Mouse (Mus musculus): ENCODE results near the gene Gm21970. TPM values are rescaled to one million over a fixed set of nuclear protein-coding genes. Genes with fewer than 3 reads are reported as not detected.

Gm21970 gene
- polyA plus RNA-seq, 1 experiment = not detected

DNA sequence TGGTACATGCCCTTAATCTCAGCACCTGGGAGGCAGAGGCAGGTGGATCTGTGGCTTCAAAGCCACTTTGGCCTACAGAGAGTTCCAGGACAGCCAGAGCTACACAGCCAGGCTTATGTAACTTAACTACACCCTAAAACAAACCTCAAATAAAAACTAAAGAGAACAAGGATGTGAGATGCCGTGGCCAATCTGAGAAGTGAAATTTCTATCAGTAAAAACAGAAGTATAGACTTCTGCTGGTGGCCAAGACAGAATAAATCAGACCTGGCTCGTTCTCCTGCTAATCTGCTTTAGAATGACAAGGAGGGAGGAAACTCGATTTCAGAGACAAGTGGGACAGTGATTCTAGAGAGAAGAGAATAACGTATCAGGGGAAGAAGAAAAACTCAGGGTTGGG lies 64.3 kb downstream of the Gm21970 start:
- Histone ChIP-seq H3K4me3 (ENCODE audit: low read depth, low read length) (no peak overlapping the region), H3K36me3 (ENCODE audit: control insufficient read depth, insufficient read depth, low read length, poor library complexity, severe bottlenecking) (no peaks in the 10 kb centered on the region), H3K27me3 (ENCODE audit: control insufficient read depth, insufficient read depth, low read length, poor library complexity, severe bottlenecking) (no peaks in the 10 kb centered on the region), H3K27ac (ENCODE audit: insufficient read depth, low read length) (no peak overlapping the region), H3K9ac (ENCODE audit: low read depth, poor library complexity, severe bottlenecking) (no peak overlapping the region), H3K4me1 (ENCODE audit: control insufficient read depth, insufficient read depth, low read length) (no peaks in the 10 kb centered on the region), H3K9me3 (replicated peaks; ENCODE audit: control insufficient read depth, insufficient read depth, low read length, poor library complexity, severe bottlenecking) (no peaks in the 10 kb centered on the region)
- no peak for TF ChIP-seq CTCF (IDR thresholded peaks at IDR 0.05; ENCODE audit: low read depth, low read length)
- no peak for TF ChIP-seq EP300 (IDR thresholded peaks at IDR 0.05; ENCODE audit: insufficient read depth, low read depth, low read length)
- no peak for TF ChIP-seq POLR2A (IDR thresholded peaks at IDR 0.05; ENCODE audit: insufficient read depth, low read length)

DNA sequence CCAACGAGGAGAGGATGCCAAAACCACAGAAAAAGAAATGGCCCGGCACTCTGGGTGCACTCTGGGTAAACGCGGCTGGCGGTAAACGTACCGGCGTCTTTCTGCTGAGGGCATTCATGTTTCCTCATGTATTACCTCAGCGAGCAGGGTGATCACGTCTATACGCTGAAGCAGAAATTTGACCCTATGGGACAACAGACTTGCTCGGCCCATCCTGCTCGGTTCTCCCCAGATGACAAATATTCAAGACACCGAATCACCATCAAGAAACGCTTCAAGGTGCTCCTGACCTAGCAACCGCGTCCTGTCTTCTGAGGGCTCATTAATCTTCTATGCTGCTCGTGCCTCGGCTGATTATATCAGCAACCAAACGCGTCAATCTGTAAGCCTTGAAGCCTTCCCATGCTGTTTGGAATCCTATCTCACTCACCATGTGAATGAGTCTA lies 66.8 kb downstream of the Gm21970 start:
- no peak for TF ChIP-seq EP300 (IDR thresholded peaks at IDR 0.05; ENCODE audit: insufficient read depth, low read depth, low read length)
- no peak for TF ChIP-seq CTCF (IDR thresholded peaks at IDR 0.05; ENCODE audit: low read depth, low read length)
- no peak for TF ChIP-seq POLR2A (IDR thresholded peaks at IDR 0.05; ENCODE audit: insufficient read depth, low read length)
- Histone ChIP-seq H3K9me3 (replicated peaks; ENCODE audit: control insufficient read depth, insufficient read depth, low read length, poor library complexity, severe bottlenecking) (no peaks in the 10 kb centered on the region), H3K4me3 (ENCODE audit: low read depth, low read length) (no peak overlapping the region), H3K9ac (ENCODE audit: low read depth, poor library complexity, severe bottlenecking) (no peak overlapping the region), H3K4me1 (ENCODE audit: control insufficient read depth, insufficient read depth, low read length) (no peaks in the 10 kb centered on the region), H3K27ac (ENCODE audit: insufficient read depth, low read length) (no peak overlapping the region), H3K36me3 (ENCODE audit: control insufficient read depth, insufficient read depth, low read length, poor library complexity, severe bottlenecking) (no peaks in the 10 kb centered on the region), H3K27me3 (ENCODE audit: control insufficient read depth, insufficient read depth, low read length, poor library complexity, severe bottlenecking) (no peaks in the 10 kb centered on the region)

- TF ChIP-seq CTCF (IDR thresholded peaks at IDR 0.05; ENCODE audit: low read depth, low read length) (no peak), POLR2A (IDR thresholded peaks at IDR 0.05; ENCODE audit: insufficient read depth, low read length) (no peak), EP300 (IDR thresholded peaks at IDR 0.05; ENCODE audit: insufficient read depth, low read depth, low read length) (no peak)
- H3K4me1 ChIP-seq (ENCODE audit: control insufficient read depth, insufficient read depth, low read length) = no peaks in the 10 kb centered on the region
- no peaks in the 10 kb centered on the region for H3K9me3 ChIP-seq (replicated peaks; ENCODE audit: control insufficient read depth, insufficient read depth, low read length, poor library complexity, severe bottlenecking)
- H3K27me3 ChIP-seq (ENCODE audit: control insufficient read depth, insufficient read depth, low read length, poor library complexity, severe bottlenecking) = no peaks in the 10 kb centered on the region
- no peaks in the 10 kb centered on the region for H3K36me3 ChIP-seq (ENCODE audit: control insufficient read depth, insufficient read depth, low read length, poor library complexity, severe bottlenecking)
- H3K27ac ChIP-seq (ENCODE audit: insufficient read depth, low read length) = no peak overlapping the region
- H3K9ac ChIP-seq (ENCODE audit: low read depth, poor library complexity, severe bottlenecking) = no peak overlapping the region
- no peak overlapping the region for H3K4me3 ChIP-seq (ENCODE audit: low read depth, low read length)
Observed at GRCm38 (mm10) chr16:91458976-91459375, 67.5 kb downstream of the Gm21970 start.

- no peak overlapping the region for H3K9ac ChIP-seq (ENCODE audit: low read depth, poor library complexity, severe bottlenecking)
- no peak overlapping the region for H3K4me3 ChIP-seq (ENCODE audit: low read depth, low read length)
- H3K9me3 ChIP-seq (replicated peaks; ENCODE audit: control insufficient read depth, insufficient read depth, low read length, poor library complexity, severe bottlenecking) = no peaks in the 10 kb centered on the region
- H3K27ac ChIP-seq (ENCODE audit: insufficient read depth, low read length) = no peak overlapping the region
- TF ChIP-seq POLR2A (IDR thresholded peaks at IDR 0.05; ENCODE audit: insufficient read depth, low read length) (no peak), EP300 (IDR thresholded peaks at IDR 0.05; ENCODE audit: insufficient read depth, low read depth, low read length) (no peak)
- H3K36me3 ChIP-seq (ENCODE audit: control insufficient read depth, insufficient read depth, low read length, poor library complexity, severe bottlenecking) = no peaks in the 10 kb centered on the region
- no peaks in the 10 kb centered on the region for H3K27me3 ChIP-seq (ENCODE audit: control insufficient read depth, insufficient read depth, low read length, poor library complexity, severe bottlenecking)
- H3K4me1 ChIP-seq (ENCODE audit: control insufficient read depth, insufficient read depth, low read length) = no peaks in the 10 kb centered on the region
Observed at GRCm38 (mm10) chr16:91459396-91459795, 67.9 kb downstream of the Gm21970 start.

GRCm38 (mm10) chr16:91459841-91460370 lies 68.4 kb downstream of the Gm21970 start:
- Histone ChIP-seq H3K4me3 (ENCODE audit: low read depth, low read length) (no peak overlapping the region), H3K36me3 (ENCODE audit: control insufficient read depth, insufficient read depth, low read length, poor library complexity, severe bottlenecking) (no peaks in the 10 kb centered on the region), H3K9me3 (replicated peaks; ENCODE audit: control insufficient read depth, insufficient read depth, low read length, poor library complexity, severe bottlenecking) (no peaks in the 10 kb centered on the region), H3K4me1 (ENCODE audit: control insufficient read depth, insufficient read depth, low read length) (no peaks in the 10 kb centered on the region), H3K9ac (ENCODE audit: low read depth, poor library complexity, severe bottlenecking) (no peak overlapping the region), H3K27ac (ENCODE audit: insufficient read depth, low read length) (no peak overlapping the region), H3K27me3 (ENCODE audit: control insufficient read depth, insufficient read depth, low read length, poor library complexity, severe bottlenecking) (no peaks in the 10 kb centered on the region)
- TF ChIP-seq EP300 (IDR thresholded peaks at IDR 0.05; ENCODE audit: insufficient read depth, low read depth, low read length) (no peak), POLR2A (IDR thresholded peaks at IDR 0.05; ENCODE audit: insufficient read depth, low read length) (no peak), CTCF (IDR thresholded peaks at IDR 0.05; ENCODE audit: low read depth, low read length) (peak; percentile 59)

DNA sequence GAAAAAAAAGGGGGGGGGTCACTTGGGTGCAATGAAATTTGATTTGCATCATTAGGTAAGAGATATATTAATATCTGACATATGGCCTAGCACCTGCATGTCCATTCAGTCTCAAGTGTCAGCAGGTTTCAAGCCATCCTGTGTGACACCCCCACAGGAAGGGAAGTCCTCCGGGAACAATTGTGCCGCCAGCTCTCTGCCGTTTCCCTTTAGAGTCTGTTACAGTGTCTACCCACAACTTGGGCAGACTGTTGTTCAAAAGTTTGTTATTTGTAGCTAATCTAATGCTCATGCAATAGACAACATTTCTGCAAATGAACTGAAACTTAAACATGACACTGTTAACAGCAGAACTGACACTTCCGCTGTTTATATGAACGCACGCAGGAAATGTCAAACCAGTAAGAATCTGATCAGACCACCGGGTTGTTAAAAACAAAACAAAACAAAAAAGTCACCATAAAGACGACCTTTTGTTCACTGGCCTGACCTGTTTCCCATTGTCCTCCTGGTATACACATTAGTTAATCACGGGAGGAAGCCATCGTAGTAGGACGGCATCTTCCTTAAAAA lies 69.6 kb downstream of the Gm21970 start:
- TF ChIP-seq EP300 (IDR thresholded peaks at IDR 0.05; ENCODE audit: insufficient read depth, low read depth, low read length) (no peak), CTCF (IDR thresholded peaks at IDR 0.05; ENCODE audit: low read depth, low read length) (no peak), POLR2A (IDR thresholded peaks at IDR 0.05; ENCODE audit: insufficient read depth, low read length) (no peak)

More for the DNA sequence above, 69.6 kb downstream of the Gm21970 start:
- no peak overlapping the region for H3K27ac ChIP-seq (ENCODE audit: insufficient read depth, low read length)
- H3K27me3 ChIP-seq (ENCODE audit: control insufficient read depth, insufficient read depth, low read length, poor library complexity, severe bottlenecking) = no peaks in the 10 kb centered on the region
- no peak overlapping the region for H3K4me3 ChIP-seq (ENCODE audit: low read depth, low read length)
- H3K9ac ChIP-seq (ENCODE audit: low read depth, poor library complexity, severe bottlenecking) = no peak overlapping the region
- no peaks in the 10 kb centered on the region for H3K4me1 ChIP-seq (ENCODE audit: control insufficient read depth, insufficient read depth, low read length)
- H3K9me3 ChIP-seq (replicated peaks; ENCODE audit: control insufficient read depth, insufficient read depth, low read length, poor library complexity, severe bottlenecking) = no peaks in the 10 kb centered on the region
- H3K36me3 ChIP-seq (ENCODE audit: control insufficient read depth, insufficient read depth, low read length, poor library complexity, severe bottlenecking) = no peaks in the 10 kb centered on the region

Data from ES-Bruce4 (cell line).